Mouse (Mus musculus) right cerebral cortex, postnatal 14 days (tissue): Measurements from ENCODE around the gene Gm28635.

ENCODE experiments used
- DNase-seq: peaks from one replicate; pipeline ENCODE4 v3.0.0; 2022

Gene Gm28635

GRCm38 (mm10) chr2:84635611-84636010 is 42.2 kb downstream of the Gm28635 start:
- peak; percentile 55 for DNase-seq

GRCm38 (mm10) chr2:84634934-84635482 is 42.8 kb downstream of the Gm28635 start:
- DNase-seq = no peak

- DNase-seq = no peak
Observed at GRCm38 (mm10) chr2:84634006-84634405, 43.8 kb downstream of the Gm28635 start.

GRCm38 (mm10) chr2:84632999-84633398 is 44.8 kb downstream of the Gm28635 start:
- no peak for DNase-seq

- no peak for DNase-seq
Observed at GRCm38 (mm10) chr2:84632001-84632400, 45.8 kb downstream of the Gm28635 start.

GRCm38 (mm10) chr2:84627036-84627435 is 50.8 kb downstream of the Gm28635 start:
- no peak for DNase-seq

GRCm38 (mm10) chr2:84626366-84626975 is 51.4 kb downstream of the Gm28635 start:
- DNase-seq = no peak

- DNase-seq = no peak
Observed at GRCm38 (mm10) chr2:84624201-84624600, 53.6 kb downstream of the Gm28635 start.

- no peak for DNase-seq
Observed at GRCm38 (mm10) chr2:84623428-84624119, 54.3 kb downstream of the Gm28635 start.

GRCm38 (mm10) chr2:84622668-84623067 is 55.2 kb downstream of the Gm28635 start:
- no peak for DNase-seq

GRCm38 (mm10) chr2:84619646-84620340 is 58.0 kb downstream of the Gm28635 start:
- no peak for DNase-seq

GRCm38 (mm10) chr2:84618914-84619313 is 58.9 kb downstream of the Gm28635 start:
- no peak for DNase-seq

- no peak for DNase-seq
Observed at GRCm38 (mm10) chr2:84617637-84618515, 60.0 kb downstream of the Gm28635 start.

- DNase-seq = no peak
Observed at GRCm38 (mm10) chr2:84612764-84613163, 65.1 kb downstream of the Gm28635 start.

GRCm38 (mm10) chr2:84607842-84608241 is 70.0 kb downstream of the Gm28635 start:
- no peak for DNase-seq

GRCm38 (mm10) chr2:84600977-84601376 is 76.9 kb downstream of the Gm28635 start:
- no peak for DNase-seq

GRCm38 (mm10) chr2:84599270-84599888 is 78.5 kb downstream of the Gm28635 start:
- DNase-seq = no peak

- no peak for DNase-seq
Observed at GRCm38 (mm10) chr2:84597123-84597522, 80.7 kb downstream of the Gm28635 start.

- no peak for DNase-seq
Observed at GRCm38 (mm10) chr2:84592801-84593200, 85.0 kb downstream of the Gm28635 start.

- DNase-seq = no peak
Observed at GRCm38 (mm10) chr2:84585700-84586099, 92.1 kb downstream of the Gm28635 start.

GRCm38 (mm10) chr2:84582286-84582685 is 95.6 kb downstream of the Gm28635 start:
- no peak for DNase-seq

GRCm38 (mm10) chr2:84581208-84581607 is 96.6 kb downstream of the Gm28635 start:
- DNase-seq = peak; percentile 13
